Mouse (Mus musculus) kidney, postnatal 0 days (tissue): ENCODE measurements around the gene Rasal2. TPM values are rescaled to one million over a fixed set of nuclear protein-coding genes. Genes with fewer than 3 reads are reported as not detected.
A peak's percentile ranks its signal among the peaks of the same experiment; 100 is the strongest.

Source experiments
- ATAC-seq: fragments of 200-750 bp; cut with Nextera tagmentation; replicated peaks from 2 replicates; pipeline ENCODE4 v1.8.0; 2017; ENCODE audit warnings: low read depth, moderate number of reproducible peaks, moderate TSS enrichment, moderate library complexity; ENCODE audit not compliant: low FRiP score
- DNase-seq: peaks from one replicate; pipeline ENCODE4 v3.0.0-alpha.2; 2016; ENCODE audit warnings: low spot score
- H3K27ac ChIP-seq: fragments of 300-500 bp; sonication (generic); 2 replicates; pipeline ENCODE4 v1.5.1; 2014; ENCODE audit warnings: mild to moderate bottlenecking
- H3K27me3 ChIP-seq: fragments of 300-500 bp; sonication (generic); 2 replicates; pipeline ENCODE4 v1.6.1; 2014; ENCODE audit warnings: low read length, mixed read lengths; ENCODE audit not compliant: insufficient read depth
- H3K36me3 ChIP-seq: fragments of 300-500 bp; sonication (generic); 2 replicates; pipeline ENCODE4 v1.6.1; 2014; ENCODE audit warnings: low read length, mixed read lengths; ENCODE audit not compliant: insufficient read depth
- H3K4me1 ChIP-seq: fragments of 300-500 bp; sonication (generic); replicated peaks from 2 replicates; pipeline ENCODE4 v1.6.1; 2014; ENCODE audit warnings: antibody characterized with exemption, low read length, mixed read lengths; ENCODE audit not compliant: insufficient read depth
- H3K4me2 ChIP-seq: fragments of 300-500 bp; sonication (generic); 2 replicates; pipeline ENCODE4 v1.6.1; 2014; ENCODE audit warnings: mild to moderate bottlenecking, low read length, moderate library complexity, mixed read lengths
- H3K4me3 ChIP-seq: fragments of 300-500 bp; sonication (generic); replicated peaks from 2 replicates; pipeline ENCODE4 v1.5.1; 2014; ENCODE audit warnings: low read depth, low read length
- H3K9ac ChIP-seq: fragments of 300-500 bp; sonication (generic); 2 replicates; pipeline ENCODE4 v1.6.1; 2014; ENCODE audit warnings: low read depth, low read length
- H3K9me3 ChIP-seq: fragments of 300-500 bp; sonication (generic); replicated peaks from 2 replicates; pipeline ENCODE4 v1.6.1; 2016; ENCODE audit warnings: low read length, inconsistent platforms, mixed read lengths
- CTCF ChIP-seq: IDR thresholded peaks from 2 replicates; pipeline ENCODE4 v1.5.1; 2016; ENCODE audit warnings: antibody characterized with exemption, low read depth, mild to moderate bottlenecking, moderate library complexity
- WGBS: fragments of 180-500 bp; shearing (Covaris S2); extraction: QIAGEN DNeasy Blood & Tissue Kit; methylation state at CpG from one replicate; pipeline ENCODE4 v1.1.7; 2014; 5-methylcytosine and 5-hydroxymethylcytosine counted together
- polyA plus RNA-seq: library from polyadenylated mRNA; unstranded; fragments of >200 nt; fragmentation: Nextera tagmentation; extraction: Ambion mirVana; gene quantifications from 2 replicates; pipeline ENCODE4 v1.2.1, GENCODE M21; 2015

Gene Rasal2
- polyA plus RNA-seq, 1 experiment from 2014 or later = 7.5 TPM

- no peaks in the 10 kb centered on the region for H3K9me3 ChIP-seq
- DNase-seq = no peak
- H3K4me1 ChIP-seq = 0 out of 2 replicates have a peak, but pooled peaks cover 5% of the 10 kb centered on the region
- WGBS = 69% methylated on average over 5 of the region's 5 CpGs
- no peak for TF ChIP-seq CTCF
- no peak for ATAC-seq
- no peaks in the 10 kb centered on the region for H3K27me3 ChIP-seq
- no peak overlapping the region for H3K9ac ChIP-seq
- no peak overlapping the region for H3K27ac ChIP-seq
- no peaks in the 10 kb centered on the region for H3K36me3 ChIP-seq
- no peak overlapping the region for H3K4me2 ChIP-seq
- no peak overlapping the region for H3K4me3 ChIP-seq
These were observed 40.6 kb upstream of the Rasal2 start for GRCm38 (mm10) chr1:157452759-157453549.

- no peak overlapping the region for H3K27ac ChIP-seq
- H3K4me2 ChIP-seq = no peak overlapping the region
- no peaks in the 10 kb centered on the region for H3K9me3 ChIP-seq
- no peaks in the 10 kb centered on the region for H3K36me3 ChIP-seq
- ATAC-seq = no peak
- 94% methylated on average over 3 of the region's 3 CpGs for WGBS
- TF ChIP-seq CTCF = no peak
- H3K9ac ChIP-seq = no peak overlapping the region
- no peak overlapping the region for H3K4me3 ChIP-seq
- no peaks in the 10 kb centered on the region for H3K27me3 ChIP-seq
- 0 out of 2 replicates have a peak, but pooled peaks cover 5% of the 10 kb centered on the region for H3K4me1 ChIP-seq
- no peak for DNase-seq
These were observed 39.9 kb upstream of the Rasal2 start for GRCm38 (mm10) chr1:157452284-157452683.

- ATAC-seq = no peak
- 8% methylated on average over 21 of the region's 21 CpGs for WGBS
- Histone ChIP-seq H3K4me3 (0 out of 2 replicates have a peak overlapping the region, but pooled peaks have one; percentile 10), H3K4me2 (peak overlapping the region; percentile 44), H3K9me3 (no peaks in the 10 kb centered on the region), H3K27me3 (no peaks in the 10 kb centered on the region), H3K27ac (peak overlapping the region; percentile 63), H3K36me3 (no peaks in the 10 kb centered on the region), H3K4me1 (0 out of 2 replicates have a peak, but pooled peaks cover 5% of the 10 kb centered on the region), H3K9ac (peak overlapping the region; percentile 20; the same call in 1 of the 2 replicates)
- no peak for TF ChIP-seq CTCF
- DNase-seq = peak; percentile 80
These were observed 37.7 kb upstream of the Rasal2 start for GRCm38 (mm10) chr1:157449981-157450636.

GRCm38 (mm10) chr1:157449532-157449931 is 37.1 kb upstream of the Rasal2 start:
- 12% methylated on average over 10 of the region's 10 CpGs for WGBS
- Histone ChIP-seq H3K36me3 (no peaks in the 10 kb centered on the region), H3K9ac (peak overlapping the region; percentile 20; the same call in 1 of the 2 replicates), H3K27me3 (no peaks in the 10 kb centered on the region), H3K9me3 (no peaks in the 10 kb centered on the region), H3K4me1 (0 out of 2 replicates have a peak, but pooled peaks cover 5% of the 10 kb centered on the region), H3K27ac (peak overlapping the region; percentile 63), H3K4me2 (peak overlapping the region; percentile 44), H3K4me3 (no peak overlapping the region)
- ATAC-seq (no peak), DNase-seq (no peak)
- TF ChIP-seq CTCF = no peak

- 63% methylated on average over 5 of the region's 5 CpGs for WGBS
- no peak for ATAC-seq
- no peak overlapping the region for H3K27ac ChIP-seq
- no peak for TF ChIP-seq CTCF
- no peak overlapping the region for H3K4me3 ChIP-seq
- H3K4me1 ChIP-seq = 0 out of 2 replicates have a peak, but pooled peaks cover 5% of the 10 kb centered on the region
- no peaks in the 10 kb centered on the region for H3K9me3 ChIP-seq
- H3K27me3 ChIP-seq = no peaks in the 10 kb centered on the region
- no peak overlapping the region for H3K4me2 ChIP-seq
- DNase-seq = no peak
- H3K36me3 ChIP-seq = no peaks in the 10 kb centered on the region
- H3K9ac ChIP-seq = no peak overlapping the region
These were observed 36.4 kb upstream of the Rasal2 start for GRCm38 (mm10) chr1:157448805-157449188.

GRCm38 (mm10) chr1:157448164-157448804 is 35.9 kb upstream of the Rasal2 start:
- no peak for ATAC-seq

More at GRCm38 (mm10) chr1:157448164-157448804, 35.9 kb upstream of the Rasal2 start:
- Histone ChIP-seq H3K27me3 (no peaks in the 10 kb centered on the region), H3K36me3 (no peaks in the 10 kb centered on the region), H3K9me3 (no peaks in the 10 kb centered on the region), H3K4me3 (no peak overlapping the region), H3K4me2 (no peak overlapping the region), H3K9ac (no peak overlapping the region), H3K4me1 (0 out of 2 replicates have a peak, but pooled peaks cover 7% of the 10 kb centered on the region), H3K27ac (no peak overlapping the region)
- WGBS = 27% methylated on average over 7 of the region's 7 CpGs
- no peak for TF ChIP-seq CTCF
- DNase-seq = peak; percentile 23
